Mouse (Mus musculus) heart, adult 2 months (tissue): ENCODE measurements around the gene Fbxo34. TPM values are rescaled to one million over a fixed set of nuclear protein-coding genes. Genes with fewer than 3 reads are reported as not detected.
"Not testable (repeated sequence)": the region's sequence is repeated elsewhere in the genome, so short reads cannot be mapped to it uniquely, and the experiment has no call there.

Source experiments
- DNase-seq, 2 experiments: peaks; one replicate each; pipeline ENCODE4 v3.0.0; 2021
- H3K27ac ChIP-seq: fragments of 200-600 bp; 2 replicates; pipeline ENCODE4 v1.8.1; 2022
- H3K27me3 ChIP-seq: fragments of 200-500 bp; 2 replicates; pipeline ENCODE4 v1.6.1; 2012; ENCODE audit warnings: mild to moderate bottlenecking, low read length, inconsistent platforms, mixed read lengths; ENCODE audit not compliant: control insufficient read depth, insufficient read depth
- H3K36me3 ChIP-seq: fragments of 200-500 bp; 2 replicates; pipeline ENCODE4 v1.6.1; 2012; ENCODE audit warnings: low read length, inconsistent platforms; ENCODE audit not compliant: control insufficient read depth, insufficient read depth
- H3K4me1 ChIP-seq: fragments of 200-500 bp; 2 replicates; pipeline ENCODE4 v1.6.1; 2011; ENCODE audit warnings: low read length; ENCODE audit not compliant: control insufficient read depth, insufficient read depth
- H3K4me3 ChIP-seq: fragments of 200-600 bp; 2 replicates; pipeline ENCODE4 v1.8.1; 2022
- H3K79me2 ChIP-seq: fragments of 200-500 bp; replicated peaks from 2 replicates; pipeline ENCODE4 v1.6.1; 2012; ENCODE audit warnings: mild to moderate bottlenecking, inconsistent platforms, low read length, moderate library complexity, mixed read lengths; ENCODE audit not compliant: control insufficient read depth, insufficient read depth
- H3K9ac ChIP-seq: fragments of 200-500 bp; 2 replicates; pipeline ENCODE4 v1.6.1; 2012; ENCODE audit warnings: low read depth, mild to moderate bottlenecking, control low read depth, inconsistent platforms, low read length, mixed read lengths
- CTCF ChIP-seq: fragments of 200-600 bp; IDR thresholded peaks from 2 replicates; pipeline ENCODE4 v1.8.1; 2022; ENCODE audit warnings: antibody characterized with exemption, mild to moderate bottlenecking, moderate library complexity
- EP300 ChIP-seq: fragments of 200-500 bp; IDR thresholded peaks from 2 replicates; pipeline ENCODE4 v1.6.1; 2011; ENCODE audit warnings: low read depth, low read length, control low read depth; ENCODE audit not compliant: insufficient read depth
- POLR2A ChIP-seq: fragments of 200-500 bp; IDR thresholded peaks from 2 replicates; pipeline ENCODE4 v1.6.1; 2011; ENCODE audit warnings: mild to moderate bottlenecking, low read depth, low read length, control low read depth; ENCODE audit not compliant: insufficient read depth
- whole genome bisulfite sequencing: fragments of 180-500 bp; shearing (Covaris S2); methylation state at CpG from one replicate; pipeline ENCODE4 v1.1.7; 2018; 5-methylcytosine and 5-hydroxymethylcytosine counted together
- intact Hi-C: fragments of 180-260 bp; cut with DNase I; formaldehyde crosslinking; loops from one replicate; pipeline ENCODE4 v1.15.1; 2025
- polyA plus RNA-seq: library from polyadenylated mRNA; depleted of rRNA; stranded (reverse); fragments of >200 nt; gene quantifications from 2 replicates; pipeline ENCODE4 v1.2.3, GENCODE M21; 2012
- total RNA-seq, 2 experiments: library from RNA; stranded (reverse); gene quantifications; 2 replicates each; pipeline ENCODE4 v1.2.3; 2021

Gene Fbxo34
- total and polyA plus RNA-seq, 3 experiments = 7.4 to 11.3 (median 10.3) TPM

GRCm38 (mm10) chr14:47560714-47561113 is 110.5 kb downstream of the Fbxo34 start:
- Histone ChIP-seq H3K36me3 (no peaks in the 10 kb centered on the region; the same call in 1 of the 2 replicates), H3K79me2 (peaks cover 3% of the 10 kb centered on the region), H3K27ac (no peak overlapping the region), H3K9ac (no peak overlapping the region), H3K4me3 (no peak overlapping the region), H3K4me1 (no peaks in the 10 kb centered on the region), H3K27me3 (no peaks in the 10 kb centered on the region)
- intact Hi-C loops = no loop called here
- TF ChIP-seq EP300 (no peak), POLR2A (no peak), CTCF (no peak)
- DNase-seq = no peak
- 90% methylated on average over 2 of the region's 2 CpGs for WGBS

DNA sequence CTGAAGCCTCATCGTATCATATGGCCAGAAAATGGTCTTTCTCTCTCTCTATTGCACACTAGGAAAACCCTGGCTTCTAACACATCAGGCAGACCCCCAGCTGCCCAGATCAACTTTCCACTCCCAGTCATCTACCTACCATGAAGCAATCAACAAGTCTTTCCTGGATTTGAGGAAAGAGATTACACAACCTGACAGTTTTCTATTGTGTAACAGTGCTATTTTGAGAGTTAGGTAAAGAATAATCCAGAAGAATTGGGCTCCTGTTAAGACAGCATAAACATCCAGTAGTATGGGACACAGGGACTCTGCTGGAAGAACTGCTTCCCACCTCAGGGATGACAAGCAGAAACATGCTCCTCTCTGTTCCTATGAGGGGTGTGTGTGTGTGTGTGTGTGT is 112.3 kb downstream of the Fbxo34 start:
- Histone ChIP-seq H3K4me1 (no peaks in the 10 kb centered on the region; the same call in 1 of the 2 replicates), H3K27ac (no peak overlapping the region), H3K27me3 (no peaks in the 10 kb centered on the region), H3K9ac (no peak overlapping the region), H3K4me3 (no peak overlapping the region), H3K36me3 (peaks cover 2% of the 10 kb centered on the region), H3K79me2 (peaks cover 3% of the 10 kb centered on the region)
- WGBS = 85% methylated on average over 1 of the region's 1 CpGs
- no peak for DNase-seq
- TF ChIP-seq POLR2A (no peak), EP300 (no peak), CTCF (no peak)
- intact Hi-C loops = no loop called here

DNA sequence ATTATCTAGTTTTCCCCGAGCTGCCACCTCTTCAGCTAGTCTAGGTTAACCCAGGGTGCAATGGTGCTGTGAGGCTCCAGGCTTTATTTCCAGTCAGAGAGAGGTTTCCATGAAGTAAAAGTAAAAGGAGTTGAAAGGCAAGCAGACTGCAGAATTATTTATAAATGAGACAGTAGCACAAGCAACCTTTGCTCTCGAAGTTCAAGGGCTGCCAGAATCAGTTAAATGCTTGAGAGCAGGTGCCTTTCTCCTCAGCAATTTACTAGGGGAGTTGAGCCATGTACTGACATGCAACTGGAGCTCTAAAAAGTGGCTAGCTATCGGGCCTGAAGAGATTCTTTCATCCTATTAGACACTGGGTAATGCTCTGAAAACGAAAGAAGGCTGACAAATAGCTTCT is 112.9 kb downstream of the Fbxo34 start:
- no peak overlapping the region for H3K4me3 ChIP-seq
- H3K4me1 ChIP-seq = no peaks in the 10 kb centered on the region; the same call in 1 of the 2 replicates
- no peak overlapping the region for H3K27ac ChIP-seq
- TF ChIP-seq EP300 (no peak), CTCF (no peak), POLR2A (no peak)
- intact Hi-C loops = no loop called here
- peaks cover 3% of the 10 kb centered on the region for H3K79me2 ChIP-seq
- H3K27me3 ChIP-seq = no peaks in the 10 kb centered on the region
- 89% methylated on average over 4 of the region's 4 CpGs for WGBS
- H3K9ac ChIP-seq = no peak overlapping the region
- H3K36me3 ChIP-seq = peaks cover 2% of the 10 kb centered on the region; the same call in 1 of the 2 replicates
- no peak for DNase-seq

DNA sequence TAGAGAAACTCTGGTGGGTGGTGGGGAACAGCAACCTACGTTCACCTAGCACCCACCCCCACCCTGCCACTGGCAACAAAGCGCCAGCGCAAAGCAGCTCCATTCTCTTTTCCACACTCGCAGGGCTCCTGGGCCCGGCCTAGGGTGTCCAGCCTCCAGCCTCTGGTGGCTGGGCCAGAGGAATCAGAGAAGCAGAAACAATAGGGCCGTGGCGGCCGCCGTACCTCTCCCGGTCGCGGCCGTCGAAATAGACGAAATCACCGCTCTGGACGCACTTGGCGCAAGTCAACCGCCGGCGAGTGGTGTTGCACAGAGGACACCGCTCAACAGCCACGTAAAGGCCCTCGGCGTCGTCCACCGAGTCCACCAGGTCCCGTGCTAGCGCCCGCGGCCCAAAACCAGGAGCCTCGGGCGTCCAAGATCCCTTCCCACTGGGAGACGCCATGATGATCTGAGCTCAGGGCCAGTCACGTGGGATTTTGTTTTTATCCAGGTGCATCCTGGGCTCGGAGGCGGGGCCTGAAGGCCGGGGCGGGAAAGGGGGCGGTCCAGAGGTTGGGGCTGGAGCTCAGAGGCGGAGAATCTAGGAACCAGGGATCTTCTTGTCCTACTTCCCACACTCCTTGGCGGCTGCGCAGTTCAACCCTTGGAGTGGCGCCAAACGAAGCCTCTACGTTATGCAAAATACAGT is 117.9 kb downstream of the Fbxo34 start:
- 0 out of 2 replicates have a peak, but pooled peaks have one; percentile 27 for TF ChIP-seq EP300
- TF ChIP-seq CTCF = no peak
- TF ChIP-seq POLR2A = peak; percentile 80
- H3K27me3 ChIP-seq = no peaks in the 10 kb centered on the region
- intact Hi-C loops = no loop called here
- peak overlapping the region; percentile 92 for H3K9ac ChIP-seq
- peak overlapping the region; percentile 98 for H3K4me3 ChIP-seq
- no peaks in the 10 kb centered on the region; the same call in 1 of the 2 replicates for H3K4me1 ChIP-seq
- peaks cover 2% of the 10 kb centered on the region; the same call in 1 of the 2 replicates for H3K79me2 ChIP-seq
- H3K36me3 ChIP-seq = peaks cover 2% of the 10 kb centered on the region; the same call in 1 of the 2 replicates
- under 1% methylated on average over 46 of the region's 46 CpGs for WGBS
- peak; percentile 95 to 97 for DNase-seq
- peak overlapping the region; percentile 82 for H3K27ac ChIP-seq

DNA sequence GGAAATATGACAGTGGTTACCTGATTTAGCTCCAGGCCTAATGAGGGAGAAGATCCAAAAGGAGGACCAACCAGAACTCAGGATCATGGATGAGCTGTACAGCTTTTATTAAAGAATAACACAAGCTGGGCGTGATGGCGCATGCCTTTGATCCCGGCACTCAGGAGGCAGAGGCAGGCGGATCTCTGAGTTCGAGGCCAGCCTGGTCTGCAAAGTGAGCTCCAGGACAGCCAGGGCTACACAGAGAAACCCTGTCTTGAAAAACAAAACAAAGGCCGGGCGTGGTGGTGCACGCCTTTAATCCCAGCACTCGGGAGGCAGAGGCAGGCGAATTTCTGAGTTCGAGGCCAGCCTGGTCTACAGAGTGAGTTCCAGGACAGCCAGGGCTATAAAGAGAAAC is 120.3 kb downstream of the Fbxo34 start, which contains the start of gene Atg14:
TSS of gene Atg14 (minus strand) at position 101 of the 400 bp plus-strand sequence.
- H3K27me3 ChIP-seq, H3K9ac ChIP-seq, DNase-seq, intact Hi-C loops, H3K27ac ChIP-seq, H3K79me2 ChIP-seq, H3K36me3 ChIP-seq, H3K4me3 ChIP-seq, H3K4me1 ChIP-seq: not testable (repeated sequence)
- 91% methylated on average over 11 of the region's 11 CpGs for WGBS

GRCm38 (mm10) chr14:47572707-47573106 is 122.5 kb downstream of the Fbxo34 start:
- no peaks in the 10 kb centered on the region for H3K36me3 ChIP-seq
- no peaks in the 10 kb centered on the region for H3K27me3 ChIP-seq
- 69% methylated on average over 4 of the region's 4 CpGs for WGBS
- H3K27ac ChIP-seq = no peak overlapping the region
- DNase-seq = no peak
- no peaks in the 10 kb centered on the region for H3K79me2 ChIP-seq
- no peak for TF ChIP-seq EP300
- no peak for TF ChIP-seq POLR2A
- TF ChIP-seq CTCF = no peak
- no peak overlapping the region for H3K9ac ChIP-seq
- H3K4me3 ChIP-seq = no peak overlapping the region
- intact Hi-C loops = no loop called here
- no peaks in the 10 kb centered on the region for H3K4me1 ChIP-seq
